Mouse (Mus musculus): Measurements from ENCODE around the gene Trio.
A peak's percentile ranks its signal among the peaks of the same experiment; 100 is the strongest.

Gene Trio

DNA sequence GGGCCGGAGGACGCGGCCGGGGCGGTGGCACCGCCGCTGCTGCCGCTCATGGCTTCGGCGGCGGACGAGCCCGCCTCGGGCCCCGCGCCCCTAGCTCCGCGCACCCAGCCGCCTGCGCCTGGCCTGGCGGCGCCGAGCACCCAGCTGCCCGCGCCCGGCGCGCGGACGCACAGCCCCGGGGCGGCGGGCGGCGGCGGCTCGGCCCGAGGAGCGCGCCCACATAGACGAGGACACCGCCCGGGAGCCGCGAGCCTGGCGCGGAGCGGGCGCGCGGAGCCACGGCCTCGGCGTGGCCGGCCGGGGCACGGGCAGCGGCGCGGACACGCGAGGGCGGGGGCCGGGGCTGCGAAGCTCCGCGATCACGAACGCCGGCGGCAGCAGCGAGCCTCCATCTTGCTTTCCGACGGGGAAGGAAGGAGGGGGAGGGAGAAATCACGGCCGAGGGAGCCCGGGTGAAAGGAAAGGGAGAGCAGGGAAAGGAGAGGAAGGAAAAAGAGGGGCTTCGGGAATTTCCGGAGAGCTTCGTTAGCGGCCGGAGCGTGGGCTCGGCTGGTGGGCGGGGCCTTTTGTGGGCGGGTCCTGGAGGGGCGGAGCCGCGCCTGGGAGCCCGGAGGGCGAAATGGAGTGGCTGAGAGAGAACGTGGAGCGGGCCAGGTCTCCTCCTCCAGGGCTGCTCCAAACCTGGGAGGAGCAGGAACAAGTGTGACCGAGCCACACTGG is at the start of gene Trio:
Gene Trio, minus strand, starts transcription at position 402 of the 720 bp plus-strand sequence.
- peak; percentile 79 for DNase-seq (ENCODE audit: low read depth, low spot score)

DNA sequence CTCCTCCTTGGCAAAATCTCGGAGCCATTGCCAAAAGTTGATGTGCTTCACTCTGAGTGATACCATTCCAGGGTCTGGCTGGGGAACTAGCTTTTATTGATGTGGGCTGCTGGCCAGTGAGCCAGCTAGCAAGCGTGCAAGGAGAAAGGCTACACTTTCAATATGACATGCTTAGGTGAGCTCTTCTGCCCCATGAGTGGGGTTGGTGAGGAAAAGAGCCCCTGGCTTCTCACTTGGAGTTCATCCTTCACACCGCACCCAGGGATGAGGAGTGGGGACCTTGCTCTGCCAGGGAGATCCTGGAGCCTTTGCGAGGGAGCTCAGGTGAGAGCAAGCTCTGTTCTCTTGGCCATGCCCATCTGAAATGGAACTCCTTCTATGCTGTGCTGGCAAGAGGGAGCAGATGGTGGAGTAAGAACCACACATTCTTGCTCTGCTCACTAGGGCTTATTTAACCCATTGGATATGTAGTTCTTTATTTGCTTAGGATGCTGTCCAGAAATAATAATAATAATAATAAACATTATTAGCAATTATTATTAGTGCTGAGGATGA is 48.8 kb upstream of the Trio start:
- DNase-seq (ENCODE audit: low read depth, low spot score), result no peak

DNA sequence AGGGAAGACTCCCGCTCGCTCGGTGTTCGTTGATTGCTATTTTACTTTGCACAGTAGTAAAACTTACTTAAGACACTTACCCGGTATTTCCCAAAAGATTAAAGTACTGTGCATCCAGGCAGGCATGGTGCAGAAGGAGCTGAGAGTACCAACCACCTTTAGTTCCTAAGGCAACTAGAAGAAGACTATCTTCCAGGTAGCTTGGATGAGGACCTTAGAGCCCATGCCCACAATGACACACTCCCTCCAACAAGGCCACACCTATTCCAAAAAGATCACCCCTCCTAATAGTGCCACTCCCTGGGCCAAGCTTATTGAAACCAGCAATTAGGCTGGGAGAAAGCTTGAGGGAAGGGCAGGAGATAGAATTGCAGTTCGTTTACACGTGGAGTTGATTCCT is 46.0 kb upstream of the Trio start:
- DNase-seq (ENCODE audit: low read depth, low spot score), result no peak

DNA sequence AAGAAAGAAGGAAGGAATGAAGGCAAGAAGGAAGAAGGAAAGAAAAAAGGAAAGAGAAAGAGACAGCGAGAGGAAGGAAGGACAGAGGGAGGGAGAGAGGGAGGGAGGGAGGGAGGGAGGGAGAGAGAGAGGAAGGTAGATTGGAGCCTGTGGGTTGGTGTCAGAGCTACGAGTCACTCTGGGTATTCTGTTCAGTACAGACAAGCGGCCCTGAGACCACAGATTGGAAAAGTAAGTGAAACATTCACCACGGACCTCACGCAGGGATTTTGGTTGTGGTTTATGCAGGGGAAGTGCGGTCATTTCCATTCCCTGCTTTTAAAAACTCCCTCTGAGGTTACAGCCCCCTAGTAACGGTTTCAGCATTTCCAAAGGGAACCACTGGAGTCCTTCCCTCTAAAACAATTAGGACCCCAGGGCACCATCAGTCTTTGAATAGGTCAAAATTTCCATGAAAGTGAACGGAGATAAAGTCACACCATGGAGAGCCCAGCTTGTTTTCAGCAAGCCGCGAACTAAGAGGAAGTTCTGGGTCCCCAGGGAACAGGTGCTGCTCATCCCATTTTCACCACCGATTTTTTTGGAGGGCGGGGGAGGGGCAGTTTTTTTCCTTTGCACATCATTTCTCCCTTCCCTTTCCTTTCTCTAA is 45.2 kb upstream of the Trio start:
- DNase-seq (ENCODE audit: low read depth, low spot score), result no peak

DNA sequence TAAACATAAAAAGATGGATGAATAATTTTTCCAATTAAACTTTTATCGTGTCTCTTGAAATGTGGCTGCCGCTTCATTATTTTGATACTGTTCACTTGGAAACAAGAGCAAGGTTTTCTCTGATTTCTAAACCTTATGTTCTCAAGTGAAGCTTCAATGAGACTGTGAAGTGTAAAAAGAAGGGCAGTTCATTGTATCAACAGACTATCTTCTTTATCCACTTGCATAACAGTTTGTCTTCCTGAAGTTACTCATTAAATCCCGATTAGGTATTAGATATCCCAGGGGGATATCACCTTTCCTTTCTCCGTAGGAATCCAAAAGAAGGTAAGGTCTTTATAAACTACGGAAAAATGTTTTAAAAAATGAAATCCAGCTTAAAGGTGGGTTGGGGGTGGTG is 44.6 kb upstream of the Trio start:
- DNase-seq (ENCODE audit: low read depth, low spot score), result no peak

DNA sequence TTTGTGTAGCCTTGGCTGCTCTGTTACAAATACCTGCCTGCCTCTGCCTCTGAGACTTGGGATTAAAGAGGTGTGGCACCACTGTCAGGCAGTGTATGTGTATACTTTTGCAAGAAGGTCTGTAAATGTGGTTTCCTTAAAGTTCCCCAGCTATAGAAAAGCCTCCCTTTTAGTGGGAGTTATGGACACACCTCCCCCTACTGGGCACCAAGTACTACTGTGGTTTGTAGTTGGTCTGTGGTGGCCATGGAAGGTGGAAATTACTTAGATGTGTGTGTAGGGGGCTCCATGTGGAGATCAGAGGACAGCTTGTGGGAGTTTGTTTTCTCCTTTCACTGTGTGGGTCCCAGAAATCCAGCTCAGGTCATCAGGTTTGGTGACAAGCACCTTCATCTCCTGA is 41.7 kb upstream of the Trio start:
- peak; percentile 5 for DNase-seq (ENCODE audit: low read depth, low spot score)

DNA sequence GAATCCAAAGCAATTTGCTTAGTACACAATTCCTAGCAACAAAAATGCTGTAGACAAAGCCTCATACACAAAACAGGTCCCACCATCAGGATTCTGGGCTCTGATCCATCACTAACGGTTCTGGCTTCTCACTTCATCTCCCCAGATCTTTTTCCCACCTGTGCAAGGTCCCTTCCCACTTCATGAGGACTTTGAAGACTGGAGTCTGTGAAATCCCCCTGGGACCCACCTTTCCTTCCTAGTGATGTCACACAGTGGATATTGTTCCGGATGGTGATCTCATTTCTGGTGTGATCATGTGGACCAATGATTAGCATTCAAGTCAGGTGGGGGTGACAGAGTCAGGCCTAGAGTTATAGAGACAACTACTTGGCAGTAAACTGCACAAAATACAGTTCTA is 40.8 kb upstream of the Trio start:
- DNase-seq (ENCODE audit: low read depth, low spot score), result no peak

DNA sequence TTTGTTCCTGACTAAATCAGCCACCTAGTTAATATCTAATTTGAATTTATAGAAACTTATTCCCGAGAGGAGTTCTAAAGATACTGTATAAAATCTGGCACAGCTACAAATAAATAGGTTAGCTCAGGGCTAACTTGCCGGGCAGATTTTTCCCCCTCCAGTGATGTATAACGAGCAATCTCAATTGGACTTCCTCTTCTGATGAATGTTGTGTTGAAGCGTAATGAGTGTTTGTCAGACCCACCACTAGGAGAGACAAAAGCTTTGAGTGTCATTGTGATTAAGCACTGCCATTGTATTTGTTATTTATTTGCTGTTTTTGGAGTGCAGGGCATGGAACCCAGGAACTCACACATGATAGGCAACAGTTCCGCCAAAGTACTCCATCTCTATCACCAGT is 39.9 kb upstream of the Trio start:
- no peak for DNase-seq (ENCODE audit: low read depth, low spot score)

DNA sequence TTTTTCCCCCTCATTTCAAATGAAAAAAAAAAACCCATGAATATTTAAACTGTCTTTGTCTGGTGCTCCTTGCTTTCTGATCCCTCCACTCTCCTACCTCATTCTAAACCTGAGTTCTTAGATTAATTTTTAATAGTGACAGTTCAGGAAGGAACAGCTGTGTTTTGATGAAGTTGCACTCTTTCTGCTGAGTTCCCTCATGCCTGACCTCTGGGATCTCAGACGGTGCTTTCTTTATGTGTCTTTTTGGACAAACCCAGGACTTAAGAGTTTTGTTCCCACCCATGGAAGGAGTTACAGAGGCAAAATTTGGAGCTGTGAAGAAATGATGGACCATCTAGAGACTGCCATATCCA is 39.1 kb upstream of the Trio start:
- DNase-seq (ENCODE audit: low read depth, low spot score), result no peak

DNA sequence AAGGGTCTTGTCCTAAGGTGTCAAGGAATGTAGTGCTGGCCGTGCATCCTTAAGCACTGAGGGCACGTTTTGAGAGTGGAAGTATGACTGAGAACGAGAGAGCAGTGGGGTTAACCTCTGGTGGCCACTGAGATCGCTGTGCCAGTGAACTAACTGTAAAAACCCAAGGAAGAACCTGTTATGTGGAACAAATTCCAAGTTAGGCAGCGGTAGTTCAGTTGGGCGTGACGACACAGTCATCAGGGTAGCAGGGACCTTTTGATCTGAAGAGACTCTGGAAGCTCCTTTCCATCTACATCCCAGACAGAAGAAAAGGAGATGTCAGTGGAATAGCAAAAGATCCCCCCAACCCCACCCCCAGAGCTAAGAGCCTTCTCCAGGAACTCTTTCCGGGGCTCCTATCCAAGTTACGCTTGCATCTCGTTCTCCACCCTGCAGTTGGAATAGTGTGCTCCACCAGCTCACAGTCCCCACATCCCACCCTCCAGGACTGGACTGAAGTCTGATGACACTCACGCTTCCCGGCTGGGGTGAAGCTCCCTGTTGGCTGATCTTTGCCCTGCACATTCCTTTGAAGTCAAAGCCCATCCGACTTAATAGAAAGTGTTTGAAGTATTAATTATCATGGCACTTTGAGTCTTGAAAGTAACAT is 38.6 kb upstream of the Trio start:
- DNase-seq (ENCODE audit: low read depth, low spot score), result no peak

DNA sequence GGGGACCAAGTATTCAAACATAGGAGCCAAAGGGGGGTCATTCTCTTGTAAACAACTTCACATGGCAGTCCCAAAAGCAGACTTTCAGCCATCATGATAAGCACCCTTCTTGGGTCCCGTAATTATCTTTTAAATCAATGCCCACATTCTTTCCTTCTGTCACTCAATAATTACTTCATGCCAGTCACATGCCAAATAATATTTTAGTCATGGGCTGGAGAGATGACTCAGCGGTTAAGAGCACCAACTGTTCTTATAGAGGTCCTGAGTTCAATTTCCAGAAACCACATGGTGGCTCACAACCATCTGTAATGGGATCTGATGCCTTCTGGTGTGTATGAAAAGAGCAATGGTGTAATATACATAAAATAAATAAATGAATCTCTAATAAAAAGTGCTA is 37.8 kb upstream of the Trio start:
- DNase-seq (ENCODE audit: low read depth, low spot score), result no peak

DNA sequence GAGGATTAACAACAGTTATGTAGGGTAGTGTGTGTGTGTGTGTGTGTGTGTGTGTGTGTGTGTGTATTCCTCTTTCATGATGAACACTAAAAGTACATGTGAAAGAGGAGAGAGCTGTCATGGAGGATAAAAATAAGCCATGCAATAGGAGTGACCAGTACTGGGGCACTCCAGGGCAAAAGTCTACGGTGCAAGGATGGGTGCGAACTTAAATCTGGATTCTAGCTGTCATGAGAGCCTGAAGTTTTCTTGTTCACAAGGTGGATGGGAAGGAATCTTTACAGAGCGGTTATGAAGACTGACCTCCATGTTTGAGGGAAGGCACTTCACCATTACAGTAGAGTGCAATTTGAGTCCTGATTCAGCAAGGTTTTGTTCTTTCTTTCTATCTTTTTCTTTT is 36.4 kb upstream of the Trio start:
- DNase-seq (ENCODE audit: low read depth, low spot score), result no peak

DNA sequence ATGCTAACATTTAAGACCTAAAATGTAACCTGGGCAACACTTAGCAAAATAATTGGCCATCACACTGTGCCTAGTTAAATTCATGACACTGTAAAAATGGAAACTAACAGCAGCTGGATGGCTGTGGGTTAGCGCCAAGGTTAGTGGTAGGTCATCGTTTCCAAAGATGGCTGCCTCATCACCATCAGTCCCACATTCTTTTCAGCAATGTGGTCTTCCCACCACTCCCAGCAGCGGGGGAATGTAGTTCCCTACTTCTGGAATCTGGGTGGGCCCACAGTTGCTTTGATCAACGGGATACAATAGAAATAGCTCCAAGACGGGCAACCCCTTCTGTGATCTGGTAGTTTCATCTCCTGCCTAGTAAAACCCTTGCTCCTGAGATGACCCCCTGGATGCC is 35.3 kb upstream of the Trio start:
- DNase-seq (ENCODE audit: low read depth, low spot score), result no peak

DNA sequence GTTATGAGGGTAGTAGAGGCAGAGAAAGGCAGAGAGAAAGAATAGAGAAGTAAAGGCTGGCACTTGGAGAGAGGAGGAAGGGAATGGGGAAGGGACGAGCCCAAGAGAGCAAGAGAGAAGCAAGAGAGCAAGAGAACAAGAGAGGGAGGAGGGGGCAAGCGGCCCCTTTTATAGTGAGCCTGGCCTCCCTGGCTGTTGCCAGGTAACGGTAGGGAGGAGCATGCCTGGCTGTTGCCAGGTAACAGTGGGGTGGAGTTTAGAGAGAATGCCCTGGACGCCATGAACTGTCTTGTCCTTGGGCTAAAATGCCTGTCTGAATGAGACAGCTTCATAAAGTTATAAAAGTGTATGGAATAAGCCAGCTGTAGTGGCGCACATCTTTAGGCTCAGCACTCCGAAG is 34.8 kb upstream of the Trio start:
- DNase-seq (ENCODE audit: low read depth, low spot score), result no peak

DNA sequence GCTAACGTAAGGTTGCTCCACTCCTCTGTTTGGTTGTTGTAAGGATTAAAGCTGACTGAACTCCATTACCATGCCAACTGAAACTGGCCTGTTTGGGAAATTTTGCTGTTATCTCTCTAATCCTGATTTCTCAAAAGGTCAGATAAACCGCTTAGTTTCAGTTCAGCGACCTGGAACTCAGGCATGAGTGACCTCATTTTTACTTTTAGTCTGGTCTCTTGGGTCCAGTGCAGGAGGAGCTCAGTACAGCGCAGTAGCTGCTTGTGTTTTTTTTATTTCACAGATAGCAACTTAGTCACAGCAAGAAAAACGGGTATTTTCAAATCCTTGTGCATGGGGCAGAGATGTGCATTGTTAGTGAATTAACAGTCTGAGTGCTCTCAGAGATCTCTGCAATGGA is 31.9 kb upstream of the Trio start:
- DNase-seq (ENCODE audit: low read depth, low spot score), result no peak

DNA sequence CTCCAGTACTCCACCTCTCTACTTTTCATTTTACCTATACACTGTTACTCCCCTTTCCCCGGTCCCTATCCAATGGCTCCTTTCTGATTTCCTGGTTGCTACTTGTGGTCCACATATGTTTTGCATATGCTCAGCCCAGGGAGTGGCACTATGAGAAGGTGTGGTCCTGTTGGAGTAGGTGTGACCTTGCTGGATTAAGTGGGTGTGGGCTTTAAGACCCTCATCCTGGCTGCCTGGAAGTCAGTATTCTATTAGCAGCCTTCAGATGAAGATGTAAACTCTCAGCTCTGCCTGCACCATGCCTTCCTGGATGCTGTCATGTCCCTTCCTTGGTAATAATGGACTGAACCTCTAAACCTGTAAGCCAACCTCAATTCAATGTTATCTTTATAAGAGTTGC is 29.1 kb upstream of the Trio start:
- no peak for DNase-seq (ENCODE audit: low read depth, low spot score)

DNA sequence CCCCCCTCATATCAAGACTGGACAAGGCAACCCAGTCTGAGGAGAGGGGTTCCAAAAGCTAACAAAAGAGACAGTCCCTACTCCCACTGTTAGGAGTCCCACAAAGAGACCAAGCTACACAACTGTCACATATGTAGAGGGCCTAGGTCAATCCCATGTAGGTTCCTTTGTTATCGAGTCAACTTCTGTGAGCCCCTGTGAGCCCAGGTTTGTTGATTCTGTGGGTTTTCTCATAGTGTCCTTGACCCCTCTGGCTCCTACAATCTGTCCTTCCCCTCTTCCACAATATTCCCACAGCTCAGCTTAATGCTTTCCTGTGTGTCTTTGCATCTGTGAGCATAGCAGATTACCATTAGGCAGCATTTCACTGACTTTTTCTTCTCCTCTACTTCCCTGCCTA is 28.5 kb upstream of the Trio start:
- DNase-seq (ENCODE audit: low read depth, low spot score), result no peak

DNA sequence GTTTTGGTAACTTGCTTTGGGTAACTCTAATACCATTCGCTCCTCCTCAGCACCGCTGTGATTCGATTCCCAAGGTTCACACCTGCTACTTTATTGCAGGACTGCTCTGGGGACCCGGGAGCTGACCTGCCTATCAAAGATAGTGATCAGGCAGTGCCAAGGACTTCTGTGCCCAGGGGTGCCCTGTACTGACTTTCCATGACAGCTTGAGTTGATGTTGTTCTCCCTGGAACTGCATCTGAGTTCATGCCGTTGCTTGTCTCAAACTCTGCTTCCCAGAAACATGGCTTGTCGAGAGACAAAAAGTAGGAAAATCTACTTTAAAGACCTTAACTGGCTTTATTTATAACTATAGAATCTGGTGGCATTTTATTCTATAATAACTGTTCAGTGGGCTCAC is 27.6 kb upstream of the Trio start:
- DNase-seq (ENCODE audit: low read depth, low spot score), result no peak

DNA sequence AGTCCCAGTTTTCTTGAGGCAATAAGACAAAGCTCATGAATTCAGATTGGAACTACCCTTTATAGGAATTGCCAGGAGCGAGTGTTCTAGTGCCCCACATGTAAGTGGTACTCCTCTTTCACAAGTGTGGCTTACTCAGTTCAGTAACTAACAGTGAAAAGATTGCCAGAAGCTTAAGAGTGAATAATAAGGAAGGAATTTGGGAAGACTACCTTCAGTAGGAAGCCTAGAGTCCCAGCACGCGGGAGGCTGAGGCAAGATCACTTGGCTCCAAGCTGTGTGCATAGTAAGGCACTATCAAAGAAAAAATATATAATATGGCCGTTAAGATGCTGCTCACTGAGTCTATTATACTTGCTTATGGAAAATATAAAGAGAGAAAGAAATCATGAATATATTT is 26.2 kb upstream of the Trio start:
- DNase-seq (ENCODE audit: low read depth, low spot score), result no peak

DNA sequence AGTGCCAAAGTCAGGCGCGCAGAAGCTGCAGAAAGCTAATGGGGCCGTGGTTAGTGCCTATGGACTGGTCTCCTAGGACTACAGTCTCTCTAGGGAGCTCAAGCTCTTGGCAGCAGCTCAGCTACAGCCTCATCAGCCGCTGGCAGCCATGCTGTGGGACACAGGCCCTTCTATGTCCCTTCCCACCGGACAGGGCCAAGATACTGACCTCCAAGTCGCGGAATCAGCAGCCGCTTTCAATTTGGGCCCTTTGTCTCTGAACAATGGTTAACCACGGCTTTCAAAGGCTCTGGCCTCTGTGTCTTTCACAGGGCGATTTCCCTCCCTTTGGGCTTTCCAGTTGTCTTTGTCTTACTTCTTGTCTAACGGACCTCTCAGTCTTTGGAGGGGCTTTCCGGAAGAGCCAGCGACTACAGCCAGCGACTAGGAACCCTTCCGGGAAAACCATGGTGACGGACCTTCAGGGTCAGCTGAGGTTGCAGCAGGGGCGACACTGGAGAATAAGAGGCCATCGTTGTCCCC is 25.5 kb upstream of the Trio start:
- no peak for DNase-seq (ENCODE audit: low read depth, low spot score)

DNA sequence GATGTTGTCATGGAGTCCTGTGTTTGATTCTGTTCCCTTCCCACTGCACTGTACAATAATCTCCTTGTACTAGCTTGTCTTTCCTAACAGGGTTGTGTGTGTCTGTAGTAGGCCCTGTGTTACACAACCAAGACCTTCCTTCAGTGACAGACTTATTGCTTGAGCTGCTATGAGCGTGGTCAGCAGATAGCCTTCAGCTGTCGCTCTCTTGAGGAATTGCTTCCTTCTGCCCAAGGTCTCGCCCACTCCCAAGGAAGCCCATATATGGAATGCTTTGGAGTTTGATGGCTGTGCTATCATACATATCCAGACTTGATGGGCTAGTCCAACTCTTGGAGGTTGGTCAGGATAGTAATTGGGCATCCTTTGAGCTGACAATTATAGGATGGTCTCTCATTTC is 22.1 kb upstream of the Trio start:
- no peak for DNase-seq (ENCODE audit: low read depth, low spot score)

DNA sequence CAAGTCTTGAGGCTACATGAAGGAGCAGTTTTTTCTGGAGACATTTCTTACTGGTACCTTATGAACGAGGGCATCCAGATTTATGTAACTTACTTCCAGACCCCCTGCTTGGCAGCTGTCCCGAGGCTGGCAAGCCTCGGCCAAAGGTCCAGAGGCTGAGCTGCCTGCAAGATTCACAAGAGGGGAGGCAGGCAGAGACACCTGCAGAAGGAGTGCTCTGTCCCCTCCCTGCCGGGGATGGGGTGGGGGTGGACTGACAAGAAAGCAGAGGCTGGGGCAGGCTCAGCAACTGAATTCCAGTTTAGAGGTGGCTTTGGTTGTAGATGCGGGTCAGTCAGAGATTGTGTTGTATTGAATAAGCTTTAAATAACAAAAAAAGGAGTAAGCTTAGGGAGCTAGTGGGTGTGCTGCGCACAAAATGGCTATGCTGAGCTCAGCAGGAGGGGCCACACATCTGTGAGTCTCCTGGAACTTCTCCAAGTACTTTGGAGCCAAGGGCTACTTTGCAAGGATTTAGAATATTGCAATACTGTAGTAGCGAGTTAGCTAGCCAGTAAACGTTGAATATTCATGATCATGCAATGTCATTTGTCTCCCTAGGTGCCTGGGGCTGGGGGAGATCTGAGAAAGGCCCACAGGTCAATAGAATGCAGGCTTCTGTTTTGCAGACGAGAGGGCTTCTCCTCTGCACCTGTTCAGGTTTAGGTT is 15.7 kb upstream of the Trio start:
- no peak for DNase-seq (ENCODE audit: low read depth, low spot score)

Data from CD4-positive helper T cell, adult 2 months (primary cell).